In the genomic region with DNA sequence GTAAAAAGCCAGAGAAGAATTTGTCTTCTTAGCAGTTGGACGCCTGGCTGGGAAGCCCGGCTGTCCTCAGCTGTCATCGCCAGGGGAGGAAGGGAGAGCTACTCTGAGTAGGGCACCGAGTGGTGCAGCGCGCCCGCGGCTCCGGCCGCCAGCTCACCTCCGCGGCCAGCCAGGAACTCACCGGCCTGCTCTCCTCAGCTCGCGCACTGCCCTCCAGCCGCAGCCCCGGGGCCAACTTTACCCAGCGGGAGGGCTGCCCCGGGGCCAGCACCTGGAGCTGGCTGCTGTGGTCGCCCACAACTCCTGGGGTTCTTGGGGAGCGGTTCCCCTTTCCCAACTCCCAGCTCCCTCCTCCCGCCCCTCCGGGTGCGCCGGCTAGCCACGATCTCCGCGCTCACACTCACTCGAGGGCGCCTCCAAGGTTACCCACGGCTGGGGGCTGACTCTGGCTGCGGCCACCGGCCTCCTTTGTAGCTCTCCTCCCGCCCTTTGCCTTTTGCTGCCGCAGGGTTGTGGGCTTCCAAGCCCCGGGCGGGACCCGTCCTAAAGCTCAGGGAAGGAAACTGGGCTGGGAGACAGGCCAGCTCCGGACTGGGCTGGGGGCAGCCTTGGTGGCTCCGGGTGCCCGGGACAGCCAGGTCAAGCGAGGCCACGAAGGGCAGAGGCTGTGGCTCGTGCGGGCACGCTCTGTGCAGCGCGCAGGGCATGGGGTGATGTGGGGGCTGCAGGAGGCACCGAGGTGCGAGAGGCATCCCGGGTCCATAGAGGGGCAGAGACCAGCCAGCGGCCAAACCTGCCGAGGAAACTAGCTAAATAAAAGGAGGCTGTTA, we compare ENCODE assay signal across 8 mouse cellular contexts. TPM values are rescaled to one million over a fixed set of nuclear protein-coding genes. Genes with fewer than 3 reads are reported as not detected.
DNase-seq lines count a peak whose midpoint lies in the region; ATAC-seq and TF ChIP-seq lines count a peak whose summit lies in the region.

No protein-coding gene starts in this region.

- intact Hi-C loops in gastrocnemius, adult 2 months (cut with DNase I) = no loop called here

- H3K36me3 ChIP-seq in liver, embryonic 14.5 days (replicated peaks; ENCODE audit: control insufficient read depth, insufficient read depth, low read depth) = peaks cover 5% of the 10 kb centered on the region
- H3K36me3 ChIP-seq in neural tube, embryonic 12.5 days = no peaks in the 10 kb centered on the region

- H3K9ac ChIP-seq in liver, embryonic 14.5 days (replicated peaks) = no peak overlapping the region
- no peak overlapping the region for H3K9ac ChIP-seq in neural tube, embryonic 12.5 days

- TF ChIP-seq EP300 in liver, embryonic 14.5 days (IDR thresholded peaks at IDR 0.05; ENCODE audit: low read depth) = no peak

- TF ChIP-seq CTCF in gastrocnemius, adult 2 months (IDR thresholded peaks at IDR 0.05) = no peak
- no peak for TF ChIP-seq CTCF in liver, embryonic 14.5 days (IDR thresholded peaks at IDR 0.05; ENCODE audit: low read depth)

- 2% methylated on average over 52 of the region's 53 CpGs for WGBS in liver, embryonic 14.5 days (ENCODE audit: insufficient replicate concordance)
- under 1% methylated on average over 53 of the region's 53 CpGs for WGBS in neural tube, embryonic 12.5 days

- peak overlapping the region; percentile 44 for H3K4me2 ChIP-seq in liver, embryonic 14.5 days (ENCODE audit: low read depth)
- peak overlapping the region; percentile 50 for H3K4me2 ChIP-seq in neural tube, embryonic 12.5 days (replicated peaks)

- ATAC-seq in liver, embryonic 14.5 days (ENCODE audit: insufficient read depth) = no peak; the same call in 1 of the 2 replicates
- peak; percentile 72 for ATAC-seq in neural tube, embryonic 12.5 days (ENCODE audit: low FRiP score, low read depth)

- peak; percentile 14 for DNase-seq in right cerebral cortex, postnatal 25 days
- DNase-seq in right cerebral cortex, adult 2 months (ENCODE audit: low spot score in 2 of 2) = no peak
- peak; percentile 21 for DNase-seq in cerebellum, adult 9-10 months
- peak; percentile 78 for DNase-seq in gastrocnemius, adult 2 months
- DNase-seq in induced T-regulatory cell, adult 2 months (ENCODE audit: low read depth) = peak; percentile 60
- DNase-seq in liver, embryonic 14.5 days (ENCODE audit: low read depth in 3 of 3, low spot score in 3 of 3) = no peak
- peak; percentile 46 for DNase-seq in thymus, postnatal 25 days

- no peaks in the 10 kb centered on the region for H3K9me3 ChIP-seq in liver, embryonic 14.5 days (ENCODE audit: control insufficient read depth, low read length)
- H3K9me3 ChIP-seq in neural tube, embryonic 12.5 days = no peaks in the 10 kb centered on the region

- peak overlapping the region; percentile 91 for H3K27ac ChIP-seq in gastrocnemius, adult 2 months
- H3K27ac ChIP-seq in liver, embryonic 14.5 days = no peak overlapping the region
- no peak overlapping the region for H3K27ac ChIP-seq in neural tube, embryonic 12.5 days

- peaks cover 71% of the 10 kb centered on the region for H3K27me3 ChIP-seq in liver, embryonic 14.5 days (ENCODE audit: control insufficient read depth, insufficient read depth, low read length)
- peaks cover 66% of the 10 kb centered on the region for H3K27me3 ChIP-seq in neural tube, embryonic 12.5 days (replicated peaks)

- H3K4me1 ChIP-seq in liver, embryonic 14.5 days (replicated peaks; ENCODE audit: control insufficient read depth in 2 of 2, insufficient read depth in 2 of 2, low read length in 1 of 2) = no peaks in the 10 kb centered on the region
- peaks cover 9% of the 10 kb centered on the region for H3K4me1 ChIP-seq in neural tube, embryonic 12.5 days

- H3K4me3 ChIP-seq in gastrocnemius, adult 2 months = peak overlapping the region; percentile 90
- peak overlapping the region; percentile 5 to 34 for H3K4me3 ChIP-seq in liver, embryonic 14.5 days (ENCODE audit: insufficient read depth in 1 of 2, low read depth in 2 of 2, low read length in 2 of 2)
- peak overlapping the region; percentile 22; the same call in 1 of the 2 replicates for H3K4me3 ChIP-seq in neural tube, embryonic 12.5 days

RNA-seq across cellular contexts. Expression of gene Cdkn2c, which starts 9.8 kb away (rescaled TPM):
- 10 to 100 TPM in 1 of 2 experiments, 1 to 10 TPM in 1; 8.2 to 14.0 TPM for total RNA-seq in gastrocnemius, adult 2 months (2021)
- 10.2 and 15.1 TPM in 2 replicates for polyA plus RNA-seq in liver, embryonic 14.5 days (2012; rRNA removed)
- polyA plus RNA-seq in liver, embryonic 14.5 days (2014; fragmentation: Nextera tagmentation; extraction: Ambion mirVana) = 13.6 and 14.9 TPM in 2 replicates
- 6.8 and 7.5 TPM in 2 replicates for polyA plus RNA-seq in neural tube, embryonic 12.5 days (2016; fragmentation: Nextera tagmentation; extraction: Ambion mirVana)

RNA-seq across cellular contexts. Expression of gene Faf1, which starts 19.2 kb away (rescaled TPM):
- total RNA-seq in gastrocnemius, adult 2 months (2021) = 10 to 100 TPM; 40.7 to 45.6 TPM
- polyA plus RNA-seq in liver, embryonic 14.5 days (2012; rRNA removed) = 4.1 and 7.3 TPM in 2 replicates
- 16.6 and 19.2 TPM in 2 replicates for polyA plus RNA-seq in liver, embryonic 14.5 days (2014; fragmentation: Nextera tagmentation; extraction: Ambion mirVana)
- polyA plus RNA-seq in neural tube, embryonic 12.5 days (2016; fragmentation: Nextera tagmentation; extraction: Ambion mirVana) = 41.7 and 46.1 TPM in 2 replicates

Comparison
In these comparisons a context has a peak if more than half of its experiments do, and no peak if none do; other contexts are left out.
1. DNase-seq: peak in right cerebral cortex, postnatal 25 days (single experiment), cerebellum, adult 9-10 months (single experiment), gastrocnemius, adult 2 months (single experiment), induced T-regulatory cell, adult 2 months (single experiment) and thymus, postnatal 25 days (single experiment); none in right cerebral cortex, adult 2 months (0 of 2) and liver, embryonic 14.5 days (0 of 3).
2. H3K4me3 ChIP-seq: peak in every context shown above with its lines; median percentile 90 in gastrocnemius, adult 2 months; 22 in neural tube, embryonic 12.5 days; 20 in liver, embryonic 14.5 days.